Mouse (Mus musculus) MEL (cell line): Measurements from ENCODE around the gene Tmem54.

Experiments
- CTCF ChIP-seq, 3 experiments: IDR thresholded peaks in 2 of 3; conservative IDR thresholded peaks in 1 of 3; 2 replicates each; pipeline ENCODE4 v1.5.1; 2011 to 2012; ENCODE audit warnings: low read length in 3 of 3, low read depth in 2 of 3, mild to moderate bottlenecking in 2 of 3, improper control_type of control experiment in 1 of 3, inconsistent platforms in 1 of 3, mixed read lengths in 1 of 3, moderate library complexity in 1 of 3; ENCODE audit not compliant: control insufficient read depth in 1 of 3, insufficient read depth in 1 of 3, poor library complexity in 1 of 3, severe bottlenecking in 1 of 3
- USF2 ChIP-seq, 2 experiments: IDR thresholded peaks; 2 replicates each; pipeline ENCODE4 v1.6.1; 2011 to 2012; ENCODE audit warnings: improper control_type of control experiment in 2 of 2, low read length in 2 of 2, borderline replicate concordance in 1 of 2, inconsistent platforms in 1 of 2, low read depth in 1 of 2, mild to moderate bottlenecking in 1 of 2; ENCODE audit not compliant: insufficient read depth in 1 of 2

- TF ChIP-seq CTCF (IDR thresholded peaks at IDR 0.05 in 2 of 3, conservative IDR thresholded peaks at IDR 0.05 in 1 of 3; ENCODE audit: control insufficient read depth in 1 of 3, insufficient read depth in 1 of 3, low read depth in 2 of 3, low read length in 3 of 3, poor library complexity in 1 of 3, severe bottlenecking in 1 of 3) (no peak), USF2 (IDR thresholded peaks at IDR 0.05; ENCODE audit: borderline replicate concordance in 1 of 2, insufficient read depth in 1 of 2, low read depth in 1 of 2, low read length in 2 of 2) (no peak)
These were observed 38.2 kb downstream of the Tmem54 start for GRCm38 (mm10) chr4:129143509-129143908.
